Mouse (Mus musculus) layer of hippocampus, postnatal 14 days (tissue): ENCODE measurements around the gene Fbxl5. TPM values are rescaled to one million over a fixed set of nuclear protein-coding genes. Genes with fewer than 3 reads are reported as not detected.

Experiments
- DNase-seq, 2 experiments: peaks; one replicate each; pipeline ENCODE4 v3.0.0; 2021 to 2022; ENCODE audit warnings: low spot score in 2 of 2, mixed read lengths in 1 of 2
- total RNA-seq, 2 experiments: library from RNA; stranded (reverse); gene quantifications; 2 replicates each; pipeline ENCODE4 v1.2.3; 2021

Fbxl5 gene
- total RNA-seq, 2 experiments from 2014 or later: 76.8 to 85.7 TPM

- peak in 1 of 2 experiments; percentile 29 for DNase-seq
These were observed 15.9 kb upstream of the Fbxl5 start for GRCm38 (mm10) chr5:43837372-43837771.

- DNase-seq: no peak
These were observed 15.2 kb upstream of the Fbxl5 start for GRCm38 (mm10) chr5:43836590-43836989.

- no peak for DNase-seq
These were observed 5.9 kb upstream of the Fbxl5 start for GRCm38 (mm10) chr5:43827366-43827765.

- DNase-seq: no peak
These were observed 5.4 kb upstream of the Fbxl5 start for GRCm38 (mm10) chr5:43826883-43827282.

GRCm38 (mm10) chr5:43824580-43824979 is 3.1 kb upstream of the Fbxl5 start:
- DNase-seq: no peak

GRCm38 (mm10) chr5:43822824-43823223 is 1.4 kb upstream of the Fbxl5 start:
- no peak for DNase-seq

- DNase-seq: no peak
These were observed 761 bp upstream of the Fbxl5 start for GRCm38 (mm10) chr5:43822199-43822598.

GRCm38 (mm10) chr5:43820785-43821184 is 653 bp downstream of the Fbxl5 start:
- no peak for DNase-seq

- DNase-seq: no peak
These were observed 2.7 kb downstream of the Fbxl5 start, which contains the start of gene Bst1 for GRCm38 (mm10) chr5:43818695-43819094. Bst1 (plus strand) TSS chr5:43818885.

GRCm38 (mm10) chr5:43815769-43816168 is 5.7 kb downstream of the Fbxl5 start:
- no peak for DNase-seq

GRCm38 (mm10) chr5:43814536-43814935 is 6.9 kb downstream of the Fbxl5 start:
- peak in 1 of 2 experiments; percentile 9 for DNase-seq

- DNase-seq: no peak
These were observed 10.9 kb downstream of the Fbxl5 start for GRCm38 (mm10) chr5:43810427-43811062.

GRCm38 (mm10) chr5:43807744-43808696 is 13.4 kb downstream of the Fbxl5 start:
- peak; percentile 81 to 84 for DNase-seq

- DNase-seq: no peak
These were observed 14.5 kb downstream of the Fbxl5 start for GRCm38 (mm10) chr5:43806914-43807313.

GRCm38 (mm10) chr5:43806340-43806739 is 15.1 kb downstream of the Fbxl5 start:
- no peak for DNase-seq

- DNase-seq: no peak
These were observed 16.0 kb downstream of the Fbxl5 start for GRCm38 (mm10) chr5:43805401-43805800.

- DNase-seq: no peak
These were observed 19.6 kb downstream of the Fbxl5 start for GRCm38 (mm10) chr5:43801798-43802197.

GRCm38 (mm10) chr5:43801253-43801652 is 20.2 kb downstream of the Fbxl5 start:
- DNase-seq: no peak

GRCm38 (mm10) chr5:43800700-43801099 is 20.7 kb downstream of the Fbxl5 start:
- DNase-seq: no peak

- no peak for DNase-seq
These were observed 21.9 kb downstream of the Fbxl5 start for GRCm38 (mm10) chr5:43799530-43799929.

- no peak for DNase-seq
These were observed 29.1 kb downstream of the Fbxl5 start for GRCm38 (mm10) chr5:43792354-43792753.
